Mouse (Mus musculus) megakaryocyte, embryonic 14.5 days (primary cell): Measurements from ENCODE around the gene Gm9903.

Experiments
- FLI1 ChIP-seq: IDR thresholded peaks from 2 replicates; pipeline ENCODE4 v1.6.1; 2012; ENCODE audit warnings: low read length, inconsistent platforms, mixed read lengths
- GATA1 ChIP-seq: IDR thresholded peaks from 3 replicates; pipeline ENCODE4 v1.6.1; 2012; ENCODE audit warnings: mixed read lengths, low read length, inconsistent platforms, borderline replicate concordance

- TF ChIP-seq GATA1 (no peak), FLI1 (no peak)
Measured at GRCm38 (mm10) chr5:33623766-33624165, 6.0 kb upstream of the Gm9903 start.
